Mouse (Mus musculus): ENCODE data around the gene Glod4. TPM values are rescaled to one million over a fixed set of nuclear protein-coding genes. Genes with fewer than 3 reads are reported as not detected.

Glod4 gene
- polyA plus RNA-seq, 1 experiment from 2014 or later = 138 TPM

DNA sequence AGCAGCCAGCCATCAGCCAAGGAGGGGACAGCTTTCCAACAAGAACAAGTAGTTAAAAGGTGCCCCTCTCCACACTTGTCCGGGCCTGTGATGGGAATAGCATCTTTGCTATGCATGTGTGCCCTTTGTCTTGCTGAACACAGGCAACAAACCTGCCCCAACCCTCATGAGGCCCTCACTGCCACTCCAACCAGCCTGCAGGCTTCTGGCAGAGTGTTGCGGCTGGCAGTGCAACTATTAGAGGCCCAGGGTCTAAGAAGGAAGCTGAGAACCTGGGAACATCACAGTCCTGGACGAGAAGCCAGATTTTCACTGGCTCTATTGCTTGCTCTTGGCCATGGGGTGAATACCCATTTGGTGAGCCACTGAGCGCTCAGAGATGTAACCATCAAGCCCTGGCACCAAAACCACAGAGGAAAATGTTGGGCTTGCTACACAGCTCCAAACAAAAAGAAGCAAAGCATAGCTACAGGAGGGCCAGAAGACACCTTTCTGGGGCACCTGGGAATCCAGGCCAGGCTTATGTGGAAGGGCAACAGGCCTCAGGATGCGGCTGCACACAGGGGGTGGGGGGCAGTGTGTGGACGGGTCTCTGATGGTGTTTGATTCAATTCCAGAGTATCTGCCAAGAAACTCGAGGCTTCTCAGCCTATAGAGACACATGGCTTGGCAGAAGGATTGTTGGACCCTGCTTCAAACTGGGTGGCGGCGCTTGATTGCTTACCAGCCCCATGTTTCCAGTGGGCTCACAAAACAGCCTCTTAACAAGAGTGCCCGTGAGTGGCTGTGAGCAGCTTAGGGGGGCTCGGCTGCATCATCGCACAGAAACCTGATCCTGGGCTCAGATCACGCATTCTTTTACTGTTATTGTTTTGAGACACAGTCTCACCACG lies 35.7 kb upstream of the Glod4 start:
- Histone ChIP-seq H3K27me3 (no peaks in the 10 kb centered on the region), H3K27ac (peak overlapping the region; percentile 33; the same call in 1 of the 2 replicates), H3K9me3 (no peaks in the 10 kb centered on the region), H3K9ac (no peak overlapping the region), H3K4me2 (no peak overlapping the region), H3K36me3 (no peaks in the 10 kb centered on the region; the same call in 1 of the 2 replicates), H3K4me3 (no peak overlapping the region), H3K4me1 (0 out of 2 replicates have a peak, but pooled peaks cover 4% of the 10 kb centered on the region)
- no peak; the same call in 1 of the 2 replicates for ATAC-seq (ENCODE audit: borderline replicate concordance, extremely low read depth, low FRiP score, low TSS enrichment)
- 50% methylated on average over 14 of the region's 14 CpGs for WGBS

DNA sequence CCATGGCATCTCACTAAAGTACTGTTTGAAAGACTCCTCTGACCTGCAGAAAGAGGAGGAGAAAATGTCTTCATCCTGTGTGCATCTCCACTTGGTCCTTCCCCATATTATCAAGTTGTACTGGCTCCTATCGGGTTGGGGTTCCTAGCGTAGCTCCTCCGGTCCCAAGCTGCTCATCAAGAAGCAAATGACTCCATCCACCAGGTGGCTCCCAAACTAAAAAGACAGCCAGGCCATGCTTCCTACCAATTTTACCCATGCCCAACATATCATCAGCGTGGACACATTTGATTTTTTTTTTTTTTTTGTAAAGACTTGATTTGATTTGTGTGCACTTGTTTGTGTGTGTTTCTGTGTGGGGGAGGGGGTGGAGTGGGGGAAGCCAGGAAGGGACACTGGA lies 28.9 kb upstream of the Glod4 start:
- Histone ChIP-seq H3K4me1 (no peaks in the 10 kb centered on the region), H3K4me3 (no peak overlapping the region), H3K27ac (no peak overlapping the region), H3K9ac (no peak overlapping the region), H3K4me2 (no peak overlapping the region), H3K9me3 (no peaks in the 10 kb centered on the region), H3K27me3 (no peaks in the 10 kb centered on the region), H3K36me3 (peaks cover 4% of the 10 kb centered on the region)
- 79% methylated on average over 4 of the region's 4 CpGs for WGBS
- no peak for ATAC-seq (ENCODE audit: borderline replicate concordance, extremely low read depth, low FRiP score, low TSS enrichment)

DNA sequence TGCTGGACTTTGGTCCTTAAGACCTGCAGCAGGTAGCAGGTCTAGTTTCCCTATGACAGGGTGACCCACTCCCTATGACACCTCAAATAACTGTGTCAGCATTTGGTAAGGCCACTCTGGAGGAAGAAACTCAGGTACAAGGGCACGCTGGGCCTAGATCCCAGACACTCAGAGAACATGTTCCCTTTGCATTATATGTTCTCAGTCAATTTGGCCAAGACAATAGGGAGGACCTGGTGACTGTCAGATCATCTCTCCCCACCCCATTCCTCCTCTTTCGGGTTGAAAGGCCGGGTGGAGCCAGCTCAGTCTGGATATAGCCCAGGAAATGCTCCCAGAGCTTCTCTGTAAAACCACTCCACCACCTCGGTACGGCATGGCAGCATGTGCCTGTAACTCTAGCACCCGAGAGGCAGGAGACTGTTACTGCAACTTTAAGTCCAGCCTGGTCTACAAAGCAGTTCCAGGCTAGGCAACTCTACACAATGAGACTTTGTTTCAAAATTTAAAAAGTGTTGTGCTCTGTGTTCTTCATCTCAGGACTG lies 25.1 kb upstream of the Glod4 start:
- Histone ChIP-seq H3K9me3 (no peaks in the 10 kb centered on the region), H3K9ac (no peak overlapping the region), H3K4me2 (no peak overlapping the region), H3K4me1 (no peaks in the 10 kb centered on the region), H3K4me3 (no peak overlapping the region), H3K27ac (no peak overlapping the region), H3K27me3 (no peaks in the 10 kb centered on the region), H3K36me3 (peaks cover 4% of the 10 kb centered on the region; the same call in 1 of the 2 replicates)
- ATAC-seq (ENCODE audit: borderline replicate concordance, extremely low read depth, low FRiP score, low TSS enrichment) = no peak
- 82% methylated on average over 6 of the region's 6 CpGs for WGBS

DNA sequence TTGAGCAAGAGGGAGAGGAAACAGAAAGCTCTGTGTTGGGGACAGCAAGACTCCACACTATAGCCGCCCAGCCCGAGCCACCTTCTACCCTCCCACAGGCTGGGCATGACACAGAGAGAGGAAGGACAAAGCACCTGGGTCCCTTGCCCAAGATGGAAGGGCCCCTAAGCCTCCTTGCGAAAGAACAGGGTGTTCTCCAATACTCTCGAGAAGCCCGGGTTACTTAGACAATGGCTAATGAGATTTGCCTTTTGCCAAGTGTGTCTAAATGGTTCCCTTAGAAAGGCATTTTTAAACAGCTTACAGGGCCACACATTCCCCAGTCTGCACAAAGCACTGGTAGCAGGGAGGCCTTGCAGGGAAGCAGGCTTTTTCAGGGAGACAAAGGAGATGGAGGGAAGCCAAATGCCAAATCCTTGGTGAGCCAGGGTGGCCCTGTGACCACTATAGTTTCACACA lies 24.5 kb upstream of the Glod4 start:
- Histone ChIP-seq H3K4me1 (no peaks in the 10 kb centered on the region), H3K9ac (no peak overlapping the region), H3K27me3 (no peaks in the 10 kb centered on the region), H3K4me2 (no peak overlapping the region), H3K27ac (no peak overlapping the region), H3K4me3 (no peak overlapping the region), H3K9me3 (no peaks in the 10 kb centered on the region), H3K36me3 (peaks cover 4% of the 10 kb centered on the region; the same call in 1 of the 2 replicates)
- ATAC-seq (ENCODE audit: borderline replicate concordance, extremely low read depth, low FRiP score, low TSS enrichment) = no peak
- WGBS = 60% methylated on average over 5 of the region's 5 CpGs

DNA sequence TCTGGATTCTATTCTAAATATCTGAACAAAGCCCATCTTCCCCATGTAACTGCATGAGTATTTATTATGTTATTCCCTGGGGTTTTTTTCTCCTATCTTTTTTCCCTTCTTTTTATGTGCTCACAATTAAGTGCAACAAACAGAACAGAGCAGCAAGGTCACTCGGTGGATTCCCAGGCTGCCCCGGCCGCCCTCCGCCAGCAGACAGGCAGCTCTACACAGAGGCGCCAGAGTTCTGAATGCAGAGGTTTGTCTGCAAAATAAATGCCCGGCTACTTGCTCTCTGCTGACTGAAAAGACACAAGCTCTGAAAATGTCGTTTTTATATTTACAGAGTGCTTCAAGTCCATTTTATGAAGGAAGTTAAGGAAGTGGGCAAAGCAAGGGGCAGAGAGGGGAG lies 24.0 kb upstream of the Glod4 start:
- Histone ChIP-seq H3K27me3 (no peaks in the 10 kb centered on the region), H3K4me3 (no peak overlapping the region), H3K4me2 (no peak overlapping the region), H3K27ac (no peak overlapping the region), H3K36me3 (peaks cover 4% of the 10 kb centered on the region; the same call in 1 of the 2 replicates), H3K9me3 (no peaks in the 10 kb centered on the region), H3K9ac (no peak overlapping the region), H3K4me1 (no peaks in the 10 kb centered on the region)
- WGBS = 48% methylated on average over 7 of the region's 7 CpGs
- ATAC-seq (ENCODE audit: borderline replicate concordance, extremely low read depth, low FRiP score, low TSS enrichment) = no peak

DNA sequence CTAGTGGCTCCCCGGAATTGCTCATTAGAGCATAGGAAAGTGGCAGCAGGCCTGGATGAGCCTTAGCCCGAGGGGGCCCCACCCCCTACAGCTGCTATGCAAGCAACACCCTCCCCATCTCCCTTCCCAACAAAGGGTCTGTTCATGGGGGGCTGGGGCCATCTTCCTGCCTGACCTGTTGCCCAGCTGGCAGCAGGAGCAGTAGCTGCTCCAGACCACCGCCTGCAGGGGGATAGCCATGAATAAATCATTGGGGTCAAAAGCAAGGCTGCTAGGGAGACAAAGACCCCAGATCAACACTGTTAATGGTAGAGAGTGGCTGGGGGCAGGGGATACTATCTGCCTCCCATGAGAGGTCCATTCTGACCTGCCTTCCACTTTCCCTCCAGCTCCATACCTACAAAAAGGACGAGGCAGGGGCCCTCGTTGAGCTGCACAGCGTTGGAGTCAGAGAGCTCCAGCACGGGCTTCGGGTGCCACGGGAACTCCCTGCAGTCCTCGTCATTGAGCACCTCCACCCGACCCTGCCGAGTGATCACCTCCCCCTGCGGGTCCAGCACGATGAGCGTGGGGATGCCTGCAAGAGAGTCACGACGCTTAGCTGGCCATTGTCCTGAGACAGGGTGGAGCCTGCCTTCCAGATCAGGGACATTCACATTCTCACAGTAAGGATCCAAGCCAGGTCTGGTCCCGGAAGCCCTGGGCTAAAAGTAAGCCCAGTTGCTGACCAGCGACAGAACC lies 19.3 kb upstream of the Glod4 start:
- no peaks in the 10 kb centered on the region for H3K27me3 ChIP-seq
- no peak overlapping the region for H3K4me2 ChIP-seq
- no peaks in the 10 kb centered on the region for H3K36me3 ChIP-seq
- no peaks in the 10 kb centered on the region for H3K4me1 ChIP-seq
- H3K9ac ChIP-seq = no peak overlapping the region
- WGBS = 23% methylated on average over 19 of the region's 19 CpGs
- no peak overlapping the region for H3K27ac ChIP-seq
- no peak for ATAC-seq (ENCODE audit: borderline replicate concordance, extremely low read depth, low FRiP score, low TSS enrichment)
- no peaks in the 10 kb centered on the region for H3K9me3 ChIP-seq
- no peak overlapping the region for H3K4me3 ChIP-seq

DNA sequence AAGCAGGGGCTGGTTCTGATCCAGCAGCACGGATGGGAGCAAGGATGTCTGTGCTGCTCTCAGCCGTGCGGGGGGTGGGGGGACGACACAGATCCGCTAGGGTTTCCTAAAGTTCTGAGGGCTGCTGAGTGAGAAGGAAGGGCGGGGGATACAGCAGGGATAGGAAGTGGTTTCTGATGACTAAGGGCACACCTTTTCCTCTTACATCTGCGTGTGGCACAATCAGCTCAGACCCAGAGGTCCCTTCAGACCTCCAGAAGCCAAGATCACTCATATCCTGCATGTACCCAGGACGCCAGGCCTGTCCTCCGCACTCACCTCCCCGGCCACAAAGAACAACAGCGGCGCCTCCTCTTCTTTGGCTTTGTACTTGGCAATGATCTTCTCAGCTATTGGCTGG lies 17.7 kb upstream of the Glod4 start:
- ATAC-seq (ENCODE audit: borderline replicate concordance, extremely low read depth, low FRiP score, low TSS enrichment) = no peak
- Histone ChIP-seq H3K27me3 (no peaks in the 10 kb centered on the region), H3K27ac (no peak overlapping the region), H3K9ac (no peak overlapping the region), H3K9me3 (no peaks in the 10 kb centered on the region), H3K4me1 (no peaks in the 10 kb centered on the region), H3K4me2 (no peak overlapping the region), H3K36me3 (no peaks in the 10 kb centered on the region), H3K4me3 (no peak overlapping the region)
- 76% methylated on average over 12 of the region's 12 CpGs for WGBS

DNA sequence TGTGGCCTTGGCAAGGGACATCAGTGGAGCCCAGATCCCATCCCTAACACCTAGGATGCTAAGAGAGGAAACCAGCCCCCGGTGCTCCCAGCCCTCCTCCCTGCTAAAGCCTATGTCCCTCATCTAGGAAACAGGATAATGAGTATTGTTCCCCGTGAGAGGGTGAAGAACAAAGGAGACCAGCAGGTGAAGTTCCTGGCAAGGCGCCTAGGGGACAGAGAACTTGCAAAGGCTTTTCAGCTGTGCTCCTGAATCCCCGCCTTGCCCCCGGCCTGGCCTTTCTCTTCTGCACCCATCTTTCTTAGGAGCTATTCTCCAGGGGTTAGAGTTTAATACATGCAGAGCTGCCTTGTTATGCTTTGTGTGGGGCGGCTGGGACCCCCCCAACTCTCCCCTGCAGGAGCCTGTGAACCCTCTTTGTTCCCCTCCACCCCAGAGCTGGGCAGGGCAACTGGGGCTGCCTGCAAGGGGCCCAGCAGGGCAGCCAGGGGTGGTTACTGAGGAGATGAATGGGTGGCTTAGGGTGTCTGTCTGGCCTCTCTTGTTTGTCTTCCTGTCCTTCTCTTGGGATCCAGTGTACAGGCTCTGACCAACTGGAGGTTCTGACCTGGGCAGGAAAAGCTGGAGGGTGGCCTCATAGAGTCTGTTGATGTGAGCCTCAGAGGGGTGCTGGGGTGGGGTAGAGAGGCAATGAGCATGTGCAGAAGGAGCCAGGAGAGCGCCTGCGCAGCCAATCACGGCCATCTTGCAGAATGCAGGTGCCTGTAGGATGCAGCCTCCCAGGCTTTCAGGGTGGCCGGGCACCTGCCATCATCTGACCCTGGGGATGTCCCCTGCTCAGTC lies 16.9 kb upstream of the Glod4 start:
- Histone ChIP-seq H3K27ac (no peak overlapping the region), H3K9me3 (no peaks in the 10 kb centered on the region), H3K9ac (no peak overlapping the region), H3K36me3 (no peaks in the 10 kb centered on the region), H3K4me2 (no peak overlapping the region), H3K4me3 (no peak overlapping the region), H3K4me1 (no peaks in the 10 kb centered on the region), H3K27me3 (no peaks in the 10 kb centered on the region)
- 72% methylated on average over 10 of the region's 10 CpGs for WGBS
- no peak for ATAC-seq (ENCODE audit: borderline replicate concordance, extremely low read depth, low FRiP score, low TSS enrichment)

DNA sequence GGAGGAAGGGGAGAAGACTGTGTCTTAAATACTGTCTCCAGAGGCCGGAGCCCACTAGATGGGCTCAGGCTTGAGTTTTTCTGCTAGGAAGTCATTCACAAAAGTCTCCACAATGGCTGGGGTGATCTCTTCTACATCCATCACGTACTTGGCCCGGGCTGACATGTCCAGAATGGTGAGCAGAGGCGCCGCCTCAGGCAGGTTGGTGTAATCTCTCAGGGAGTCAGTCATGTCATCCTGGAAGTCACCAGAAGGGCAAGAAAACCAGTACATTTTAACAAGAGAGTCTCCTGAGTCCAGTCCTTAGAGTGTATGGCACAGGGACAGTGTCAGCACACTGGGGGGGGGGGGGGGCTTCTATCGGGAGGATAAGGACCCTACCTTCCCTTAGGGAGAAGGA lies 15.0 kb upstream of the Glod4 start:
- no peaks in the 10 kb centered on the region for H3K27me3 ChIP-seq
- no peaks in the 10 kb centered on the region for H3K9me3 ChIP-seq
- 73% methylated on average over 5 of the region's 6 CpGs for WGBS
- H3K4me3 ChIP-seq = no peak overlapping the region
- ATAC-seq (ENCODE audit: borderline replicate concordance, extremely low read depth, low FRiP score, low TSS enrichment) = no peak
- H3K27ac ChIP-seq = no peak overlapping the region
- no peak overlapping the region for H3K9ac ChIP-seq
- H3K4me1 ChIP-seq = no peaks in the 10 kb centered on the region; the same call in 1 of the 2 replicates
- H3K4me2 ChIP-seq = no peak overlapping the region
- no peaks in the 10 kb centered on the region for H3K36me3 ChIP-seq

DNA sequence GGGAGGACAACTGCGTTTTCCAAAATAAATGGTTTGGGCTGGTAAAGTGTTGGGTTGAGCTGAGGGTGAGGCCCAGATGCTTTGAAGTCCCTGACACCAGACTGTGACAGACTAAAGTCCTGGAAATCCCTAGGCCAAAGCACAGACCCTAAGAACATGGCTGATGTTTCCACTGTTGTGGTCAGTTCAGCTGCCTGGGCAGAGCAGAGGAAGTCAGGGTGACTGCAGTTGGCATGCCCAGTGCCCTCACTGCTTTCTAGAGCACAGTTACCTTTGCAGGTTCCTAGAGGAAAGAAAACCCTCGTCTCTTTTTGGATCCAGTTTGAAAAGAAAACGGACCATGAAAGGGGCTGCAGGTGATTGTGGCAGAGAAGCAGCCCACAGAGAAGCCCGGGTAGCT lies 13.9 kb upstream of the Glod4 start:
- no peak for ATAC-seq (ENCODE audit: borderline replicate concordance, extremely low read depth, low FRiP score, low TSS enrichment)
- 71% methylated on average over 4 of the region's 4 CpGs for WGBS
- H3K36me3 ChIP-seq = no peaks in the 10 kb centered on the region

DNA sequence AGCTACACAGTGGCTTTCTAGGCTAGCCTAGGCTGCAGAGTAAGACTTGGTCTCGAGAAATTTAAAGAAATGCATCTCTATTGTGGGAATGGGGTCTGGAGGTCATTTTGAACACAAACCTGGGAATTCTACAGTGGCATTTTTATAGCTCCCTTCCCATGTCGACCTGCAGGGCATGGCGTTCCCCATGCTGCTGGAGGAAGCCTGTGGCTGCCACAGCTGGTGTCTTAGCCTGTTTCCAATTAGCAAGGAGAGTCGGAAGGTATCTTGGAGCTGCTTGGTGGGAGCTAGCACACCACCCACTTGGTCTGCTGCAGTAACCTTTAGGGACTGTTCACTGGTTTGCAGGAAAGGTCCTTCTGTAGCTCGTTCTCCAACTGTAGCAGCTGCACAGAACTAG lies 12.6 kb upstream of the Glod4 start:
- H3K27ac ChIP-seq = no peak overlapping the region
- no peaks in the 10 kb centered on the region for H3K27me3 ChIP-seq
- H3K4me3 ChIP-seq = no peak overlapping the region
- H3K9ac ChIP-seq = no peak overlapping the region
- H3K4me1 ChIP-seq = no peaks in the 10 kb centered on the region; the same call in 1 of the 2 replicates
- ATAC-seq (ENCODE audit: borderline replicate concordance, extremely low read depth, low FRiP score, low TSS enrichment) = no peak
- 45% methylated on average over 5 of the region's 5 CpGs for WGBS
- H3K36me3 ChIP-seq = no peaks in the 10 kb centered on the region
- H3K4me2 ChIP-seq = no peak overlapping the region
- H3K9me3 ChIP-seq = no peaks in the 10 kb centered on the region

More for the DNA sequence above, 13.9 kb upstream of the Glod4 start:
- Histone ChIP-seq H3K4me1 (no peaks in the 10 kb centered on the region; the same call in 1 of the 2 replicates), H3K9ac (no peak overlapping the region), H3K27ac (no peak overlapping the region), H3K9me3 (no peaks in the 10 kb centered on the region), H3K4me3 (no peak overlapping the region), H3K27me3 (no peaks in the 10 kb centered on the region), H3K4me2 (no peak overlapping the region)

Measured in lung, embryonic 15.5 days (tissue).